Mouse (Mus musculus): ENCODE data around the gene Rec114. TPM values are rescaled to one million over a fixed set of nuclear protein-coding genes. Genes with fewer than 3 reads are reported as not detected.

The Rec114 gene
- polyA plus RNA-seq, 1 experiment from 2014 or later: 0.79 TPM

DNA sequence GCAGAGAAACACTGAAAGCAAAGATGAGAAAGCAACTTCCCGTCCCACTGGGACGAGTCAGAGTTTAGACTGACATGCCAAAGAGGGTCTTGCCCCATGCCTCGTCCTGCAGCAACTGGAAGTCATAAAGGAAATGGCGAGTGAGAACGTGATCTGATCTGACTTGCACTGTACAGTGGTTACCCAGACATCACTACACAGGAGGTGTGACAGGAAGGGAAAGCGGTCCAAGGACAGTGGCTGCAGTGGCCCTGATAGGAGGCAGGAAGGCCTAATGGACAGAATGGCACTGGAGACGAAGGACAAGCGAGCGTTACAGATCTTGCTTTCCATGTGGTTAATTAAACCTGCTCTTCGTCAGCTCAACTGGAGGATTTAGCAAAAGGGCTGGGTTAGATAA, 58.5 kb downstream of the Rec114 start:
- no peak overlapping the region for H3K4me3 ChIP-seq (ENCODE audit: low read depth, low read length)
- H3K9ac ChIP-seq (ENCODE audit: low read length): no peak overlapping the region
- no peaks in the 10 kb centered on the region for H3K27me3 ChIP-seq (ENCODE audit: control insufficient read depth, insufficient read depth, low read length)
- WGBS: 82% methylated on average over 10 of the region's 10 CpGs
- no peak for TF ChIP-seq EP300 (optimal IDR thresholded peaks at IDR 0.05)
- DNase-seq (ENCODE audit: low spot score): no peak
- no peak overlapping the region for H3K27ac ChIP-seq (replicated peaks)
- no peaks in the 10 kb centered on the region for H3K36me3 ChIP-seq (ENCODE audit: control insufficient read depth, insufficient read depth, low read length)
- H3K4me2 ChIP-seq (replicated peaks; ENCODE audit: low read depth): no peak overlapping the region
- no peaks in the 10 kb centered on the region for H3K9me3 ChIP-seq (ENCODE audit: control insufficient read depth, low read length)
- ATAC-seq (ENCODE audit: low FRiP score, low TSS enrichment): no peak
- no peaks in the 10 kb centered on the region for H3K4me1 ChIP-seq (replicated peaks; ENCODE audit: control insufficient read depth, insufficient read depth)

GRCm38 (mm10) chr9:58683372-58683771, 60.4 kb downstream of the Rec114 start:
- Histone ChIP-seq H3K4me2 (replicated peaks; ENCODE audit: low read depth) (no peak overlapping the region), H3K27ac (replicated peaks) (no peak overlapping the region), H3K4me1 (replicated peaks; ENCODE audit: control insufficient read depth, insufficient read depth) (no peaks in the 10 kb centered on the region), H3K27me3 (ENCODE audit: control insufficient read depth, insufficient read depth, low read length) (no peaks in the 10 kb centered on the region), H3K9me3 (ENCODE audit: control insufficient read depth, low read length) (0 out of 2 replicates have a peak, but pooled peaks cover 2% of the 10 kb centered on the region), H3K36me3 (ENCODE audit: control insufficient read depth, insufficient read depth, low read length) (no peaks in the 10 kb centered on the region), H3K4me3 (ENCODE audit: low read depth, low read length) (no peak overlapping the region), H3K9ac (ENCODE audit: low read length) (no peak overlapping the region)
- TF ChIP-seq CTCF (IDR thresholded peaks at IDR 0.05; ENCODE audit: low read depth): no peak
- TF ChIP-seq EP300 (optimal IDR thresholded peaks at IDR 0.05): no peak
- ATAC-seq (ENCODE audit: low FRiP score, low TSS enrichment) (no peak), DNase-seq (ENCODE audit: low spot score) (no peak)
- 58% methylated on average over 6 of the region's 6 CpGs for WGBS

- Histone ChIP-seq H3K27me3 (ENCODE audit: control insufficient read depth, insufficient read depth, low read length) (no peaks in the 10 kb centered on the region), H3K4me1 (replicated peaks; ENCODE audit: control insufficient read depth, insufficient read depth) (no peaks in the 10 kb centered on the region), H3K27ac (replicated peaks) (no peak overlapping the region), H3K4me2 (replicated peaks; ENCODE audit: low read depth) (no peak overlapping the region), H3K36me3 (ENCODE audit: control insufficient read depth, insufficient read depth, low read length) (no peaks in the 10 kb centered on the region), H3K9ac (ENCODE audit: low read length) (no peak overlapping the region), H3K4me3 (ENCODE audit: low read depth, low read length) (no peak overlapping the region), H3K9me3 (ENCODE audit: control insufficient read depth, low read length) (0 out of 2 replicates have a peak, but pooled peaks cover 2% of the 10 kb centered on the region)
- 58% methylated on average over 6 of the region's 6 CpGs for WGBS
- DNase-seq (ENCODE audit: low spot score) (no peak), ATAC-seq (ENCODE audit: low FRiP score, low TSS enrichment) (no peak)
- TF ChIP-seq EP300 (optimal IDR thresholded peaks at IDR 0.05) (no peak), CTCF (IDR thresholded peaks at IDR 0.05; ENCODE audit: low read depth) (no peak)
These were observed 61.7 kb downstream of the Rec114 start for GRCm38 (mm10) chr9:58682106-58682505.

- Histone ChIP-seq H3K27me3 (ENCODE audit: control insufficient read depth, insufficient read depth, low read length) (no peaks in the 10 kb centered on the region), H3K36me3 (ENCODE audit: control insufficient read depth, insufficient read depth, low read length) (no peaks in the 10 kb centered on the region), H3K4me3 (ENCODE audit: low read depth, low read length) (no peak overlapping the region), H3K9ac (ENCODE audit: low read length) (no peak overlapping the region), H3K4me1 (replicated peaks; ENCODE audit: control insufficient read depth, insufficient read depth) (no peaks in the 10 kb centered on the region), H3K4me2 (replicated peaks; ENCODE audit: low read depth) (no peak overlapping the region), H3K9me3 (ENCODE audit: control insufficient read depth, low read length) (0 out of 2 replicates have a peak, but pooled peaks cover 2% of the 10 kb centered on the region), H3K27ac (replicated peaks) (no peak overlapping the region)
- DNase-seq (ENCODE audit: low spot score): no peak
- TF ChIP-seq CTCF (IDR thresholded peaks at IDR 0.05; ENCODE audit: low read depth): no peak
- TF ChIP-seq EP300 (optimal IDR thresholded peaks at IDR 0.05): no peak
- WGBS: 32% methylated on average over 2 of the region's 2 CpGs
- no peak for ATAC-seq (ENCODE audit: low FRiP score, low TSS enrichment)
These were observed 62.4 kb downstream of the Rec114 start for GRCm38 (mm10) chr9:58681411-58681810.

DNA sequence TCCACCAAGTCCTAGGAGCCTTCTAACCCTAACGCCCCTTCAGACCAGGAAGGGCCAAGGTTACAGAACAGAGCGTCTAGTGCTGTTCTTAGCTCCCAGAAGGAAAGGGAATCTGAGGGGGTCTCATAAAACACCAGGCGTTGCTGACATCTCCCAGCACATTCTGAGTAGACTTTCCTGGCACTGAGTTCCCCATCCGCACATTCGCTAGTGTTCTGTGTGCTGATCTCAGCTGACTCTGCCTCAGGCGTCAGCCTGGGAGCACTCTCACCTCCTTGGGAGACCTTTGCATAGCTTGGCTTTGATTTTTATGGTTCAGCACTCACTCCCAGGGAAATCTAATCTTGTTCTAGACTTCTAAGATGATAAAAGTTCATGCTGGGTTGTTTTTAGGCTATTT, 68.4 kb downstream of the Rec114 start:
- H3K4me2 ChIP-seq (replicated peaks; ENCODE audit: low read depth): no peak overlapping the region
- no peak for TF ChIP-seq EP300 (optimal IDR thresholded peaks at IDR 0.05)
- no peak for TF ChIP-seq CTCF (IDR thresholded peaks at IDR 0.05; ENCODE audit: low read depth)
- 0 out of 2 replicates have a peak, but pooled peaks cover 2% of the 10 kb centered on the region for H3K9me3 ChIP-seq (ENCODE audit: control insufficient read depth, low read length)
- no peak overlapping the region for H3K9ac ChIP-seq (ENCODE audit: low read length)
- ATAC-seq (ENCODE audit: low FRiP score, low TSS enrichment) (no peak), DNase-seq (ENCODE audit: low spot score) (no peak)
- H3K27me3 ChIP-seq (ENCODE audit: control insufficient read depth, insufficient read depth, low read length): no peaks in the 10 kb centered on the region
- H3K27ac ChIP-seq (replicated peaks): no peak overlapping the region
- H3K4me3 ChIP-seq (ENCODE audit: low read depth, low read length): no peak overlapping the region
- no peaks in the 10 kb centered on the region for H3K4me1 ChIP-seq (replicated peaks; ENCODE audit: control insufficient read depth, insufficient read depth)
- 57% methylated on average over 6 of the region's 6 CpGs for WGBS
- H3K36me3 ChIP-seq (ENCODE audit: control insufficient read depth, insufficient read depth, low read length): no peaks in the 10 kb centered on the region

DNA sequence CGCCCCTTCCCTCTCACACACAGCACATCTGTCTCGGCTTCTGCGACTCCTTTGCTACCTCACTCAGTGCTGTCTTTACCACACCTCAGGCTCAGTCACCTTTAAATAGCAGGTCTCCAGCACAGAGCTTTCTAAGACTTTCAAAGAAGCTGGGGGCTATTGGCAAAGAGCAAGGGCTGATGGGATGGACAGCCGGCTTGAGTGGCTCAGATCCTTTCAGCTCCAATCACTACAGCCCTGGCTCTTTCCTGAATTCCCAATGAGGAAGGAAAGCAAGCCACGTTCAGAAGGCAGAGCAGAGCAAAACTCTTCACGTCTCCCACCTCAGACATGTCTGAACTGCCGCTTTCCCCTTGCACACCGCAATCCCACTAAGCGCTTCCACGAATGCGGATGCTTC, 69.0 kb downstream of the Rec114 start:
- WGBS: 81% methylated on average over 11 of the region's 11 CpGs
- ATAC-seq (ENCODE audit: low FRiP score, low TSS enrichment) (no peak), DNase-seq (ENCODE audit: low spot score) (no peak)

More for the DNA sequence above, 69.0 kb downstream of the Rec114 start:
- Histone ChIP-seq H3K4me1 (replicated peaks; ENCODE audit: control insufficient read depth, insufficient read depth) (no peaks in the 10 kb centered on the region), H3K27me3 (ENCODE audit: control insufficient read depth, insufficient read depth, low read length) (no peaks in the 10 kb centered on the region), H3K9me3 (ENCODE audit: control insufficient read depth, low read length) (0 out of 2 replicates have a peak, but pooled peaks cover 2% of the 10 kb centered on the region), H3K4me3 (ENCODE audit: low read depth, low read length) (no peak overlapping the region), H3K4me2 (replicated peaks; ENCODE audit: low read depth) (no peak overlapping the region), H3K36me3 (ENCODE audit: control insufficient read depth, insufficient read depth, low read length) (no peaks in the 10 kb centered on the region), H3K27ac (replicated peaks) (no peak overlapping the region), H3K9ac (ENCODE audit: low read length) (no peak overlapping the region)
- TF ChIP-seq CTCF (IDR thresholded peaks at IDR 0.05; ENCODE audit: low read depth): no peak
- TF ChIP-seq EP300 (optimal IDR thresholded peaks at IDR 0.05): no peak
